Mouse (Mus musculus) lung, embryonic 14.5 days (tissue): Measurements from ENCODE around the gene Olfr486. TPM values are rescaled to one million over a fixed set of nuclear protein-coding genes. Genes with fewer than 3 reads are reported as not detected.
"Not testable (repeated sequence)": the region's sequence is repeated elsewhere in the genome, so short reads cannot be mapped to it uniquely, and the experiment has no call there.

Source experiments
- ATAC-seq: fragments of 200-750 bp; cut with Nextera tagmentation; 2 replicates; pipeline ENCODE4 v1.8.0; 2017; ENCODE audit warnings: mild to moderate bottlenecking, moderate TSS enrichment, moderate library complexity; ENCODE audit not compliant: insufficient read depth
- DNase-seq: peaks from one replicate; pipeline ENCODE4 v3.0.0-alpha.2; 2015
- H3K27ac ChIP-seq: fragments of 300-500 bp; sonication (generic); 2 replicates; pipeline ENCODE4 v1.5.1; 2014; ENCODE audit warnings: low read depth, mild to moderate bottlenecking, moderate library complexity
- H3K27me3 ChIP-seq: fragments of 300-500 bp; sonication (generic); 2 replicates; pipeline ENCODE4 v1.6.1; 2014; ENCODE audit warnings: low read length, control low read depth; ENCODE audit not compliant: insufficient read depth
- H3K36me3 ChIP-seq: fragments of 300-500 bp; sonication (generic); 2 replicates; pipeline ENCODE4 v1.6.1; 2014; ENCODE audit warnings: control low read depth; ENCODE audit not compliant: insufficient read depth
- H3K4me1 ChIP-seq: fragments of 300-500 bp; sonication (generic); 2 replicates; pipeline ENCODE4 v1.6.1; 2014; ENCODE audit warnings: antibody characterized with exemption, control low read depth; ENCODE audit not compliant: insufficient read depth
- H3K4me2 ChIP-seq: fragments of 300-500 bp; sonication (generic); 2 replicates; pipeline ENCODE4 v1.6.1; 2014; ENCODE audit warnings: mild to moderate bottlenecking
- H3K4me3 ChIP-seq: fragments of 300-500 bp; sonication (generic); 2 replicates; pipeline ENCODE4 v1.5.1; 2014; ENCODE audit warnings: low read depth, low read length
- H3K9ac ChIP-seq: fragments of 300-500 bp; sonication (generic); 2 replicates; pipeline ENCODE4 v1.6.1; 2014
- H3K9me3 ChIP-seq: fragments of 300-500 bp; sonication (generic); 2 replicates; pipeline ENCODE4 v1.6.1; 2016; ENCODE audit warnings: low read depth, low read length, control low read depth
- CTCF ChIP-seq: IDR thresholded peaks from 2 replicates; pipeline ENCODE4 v1.5.1; 2016; ENCODE audit warnings: antibody characterized with exemption, low read depth
- WGBS: fragments of 180-500 bp; shearing (Covaris S2); extraction: QIAGEN DNeasy Blood & Tissue Kit; methylation state at CpG from one replicate; pipeline ENCODE4 v1.1.7; 2014; 5-methylcytosine and 5-hydroxymethylcytosine counted together
- polyA plus RNA-seq: library from polyadenylated mRNA; unstranded; fragments of >200 nt; fragmentation: Nextera tagmentation; extraction: Ambion mirVana; gene quantifications from 2 replicates; pipeline ENCODE4 v1.2.1, GENCODE M21; 2014

Gene Olfr486
- polyA plus RNA-seq = not detected in 2 replicates

- H3K4me2 ChIP-seq, H3K9ac ChIP-seq, H3K9me3 ChIP-seq, H3K4me1 ChIP-seq, H3K4me3 ChIP-seq, H3K36me3 ChIP-seq, DNase-seq, ATAC-seq, H3K27me3 ChIP-seq, H3K27ac ChIP-seq: not testable (repeated sequence)
- 90% methylated on average over 1 of the region's 1 CpGs for WGBS
Observed at GRCm38 (mm10) chr7:108172642-108173041, at the start of gene Olfr486. TSS of gene Olfr486 (minus strand) at chr7:108172742.

GRCm38 (mm10) chr7:108214536-108214935 lies 42.0 kb upstream of the Olfr486 start, which contains the start of gene Olfr487:
TSS of gene Olfr487 (minus strand) at chr7:108214636.
- not testable (repeated sequence) for DNase-seq, H3K27me3 ChIP-seq, H3K4me3 ChIP-seq, H3K4me1 ChIP-seq, H3K36me3 ChIP-seq, H3K4me2 ChIP-seq, H3K9ac ChIP-seq, H3K9me3 ChIP-seq, ATAC-seq, H3K27ac ChIP-seq

GRCm38 (mm10) chr7:108196938-108197337 lies 24.4 kb upstream of the Olfr486 start:
- no peaks in the 10 kb centered on the region for H3K9me3 ChIP-seq
- no peaks in the 10 kb centered on the region for H3K27me3 ChIP-seq
- ATAC-seq (no peak), DNase-seq (no peak)
- TF ChIP-seq CTCF = no peak
- H3K4me1 ChIP-seq = no peaks in the 10 kb centered on the region
- no peak overlapping the region for H3K4me3 ChIP-seq
- 76% methylated on average over 6 of the region's 6 CpGs for WGBS
- H3K27ac ChIP-seq = no peak overlapping the region
- H3K36me3 ChIP-seq = no peaks in the 10 kb centered on the region
- H3K9ac ChIP-seq = no peak overlapping the region
- no peak overlapping the region for H3K4me2 ChIP-seq

DNA sequence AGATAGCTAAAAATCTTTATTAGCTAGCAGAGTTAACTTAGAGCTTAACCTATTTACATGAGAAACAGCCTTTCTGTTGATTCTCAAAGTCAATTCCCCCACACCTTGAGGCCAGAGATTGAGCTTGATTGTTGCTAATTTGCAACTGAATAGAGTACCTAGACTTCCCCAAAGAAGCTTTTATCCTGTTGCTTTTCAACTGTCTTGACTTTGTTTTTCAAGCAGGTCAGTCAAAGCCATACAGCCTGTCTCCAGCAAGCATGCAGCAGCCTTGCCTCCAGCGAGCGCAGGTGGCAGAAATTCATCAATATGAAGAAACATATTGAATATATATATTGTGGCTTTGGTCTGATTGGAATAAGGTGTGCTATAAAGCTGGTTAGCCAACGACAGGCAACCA lies 23.8 kb upstream of the Olfr486 start:
- ATAC-seq, H3K9ac ChIP-seq, DNase-seq, H3K4me2 ChIP-seq, H3K36me3 ChIP-seq, H3K4me3 ChIP-seq, H3K27me3 ChIP-seq, H3K4me1 ChIP-seq, H3K9me3 ChIP-seq, H3K27ac ChIP-seq: not testable (repeated sequence)
- WGBS = 64% methylated on average over 3 of the region's 3 CpGs

DNA sequence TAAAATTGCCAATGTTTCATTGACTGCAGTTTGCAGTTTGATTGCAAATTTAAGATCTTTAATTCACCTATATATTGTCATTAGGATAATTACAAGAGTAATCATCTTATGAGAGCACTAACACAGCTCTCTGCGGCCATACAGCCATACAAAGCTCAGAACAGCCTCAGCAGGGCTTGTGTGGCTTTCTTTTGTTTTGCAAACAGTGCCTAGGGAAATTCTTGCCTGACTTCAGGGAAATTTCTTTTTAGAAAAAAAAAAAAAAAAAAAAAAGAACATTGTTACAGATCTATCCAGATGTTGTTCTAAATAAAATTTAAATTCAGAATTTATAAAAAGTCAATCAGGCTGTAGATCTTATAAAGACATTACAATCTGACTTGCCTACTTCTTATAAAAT lies 20.2 kb upstream of the Olfr486 start:
- not testable (repeated sequence) for H3K36me3 ChIP-seq, DNase-seq, H3K27me3 ChIP-seq, H3K4me1 ChIP-seq, H3K9me3 ChIP-seq, H3K9ac ChIP-seq, H3K4me3 ChIP-seq, H3K27ac ChIP-seq, H3K4me2 ChIP-seq, ATAC-seq
- WGBS = 61% methylated on average over 1 of the region's 1 CpGs

- H3K36me3 ChIP-seq, H3K27ac ChIP-seq, H3K9me3 ChIP-seq, H3K4me3 ChIP-seq, H3K4me2 ChIP-seq, H3K9ac ChIP-seq, ATAC-seq, H3K4me1 ChIP-seq, DNase-seq, H3K27me3 ChIP-seq: not testable (repeated sequence)
- 64% methylated on average over 2 of the region's 2 CpGs for WGBS
Observed at GRCm38 (mm10) chr7:108191196-108191595, 18.7 kb upstream of the Olfr486 start.

DNA sequence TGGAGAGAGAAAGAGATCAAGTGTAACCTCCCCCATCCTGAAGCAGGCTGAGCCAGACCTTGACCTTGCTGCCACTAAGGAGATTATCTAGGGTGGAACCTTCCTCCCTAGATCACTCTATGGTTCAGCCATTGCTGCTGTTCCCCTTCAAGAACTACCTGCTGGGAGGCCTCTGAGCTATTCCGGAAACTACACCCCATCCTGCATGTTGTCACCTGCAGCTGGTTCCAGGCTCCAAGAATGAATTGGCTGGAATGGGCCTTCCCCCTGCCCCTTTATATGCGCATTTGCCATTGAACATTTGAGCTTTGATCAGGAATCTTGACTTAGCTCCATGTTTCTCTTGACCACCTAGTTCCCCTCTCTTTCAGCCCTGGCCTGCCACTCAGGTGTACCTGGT lies 12.7 kb upstream of the Olfr486 start:
- H3K4me2 ChIP-seq, H3K36me3 ChIP-seq, H3K27me3 ChIP-seq, H3K9me3 ChIP-seq, ATAC-seq, H3K4me3 ChIP-seq, H3K9ac ChIP-seq, H3K27ac ChIP-seq, H3K4me1 ChIP-seq, DNase-seq: not testable (repeated sequence)
- 91% methylated on average over 2 of the region's 2 CpGs for WGBS

DNA sequence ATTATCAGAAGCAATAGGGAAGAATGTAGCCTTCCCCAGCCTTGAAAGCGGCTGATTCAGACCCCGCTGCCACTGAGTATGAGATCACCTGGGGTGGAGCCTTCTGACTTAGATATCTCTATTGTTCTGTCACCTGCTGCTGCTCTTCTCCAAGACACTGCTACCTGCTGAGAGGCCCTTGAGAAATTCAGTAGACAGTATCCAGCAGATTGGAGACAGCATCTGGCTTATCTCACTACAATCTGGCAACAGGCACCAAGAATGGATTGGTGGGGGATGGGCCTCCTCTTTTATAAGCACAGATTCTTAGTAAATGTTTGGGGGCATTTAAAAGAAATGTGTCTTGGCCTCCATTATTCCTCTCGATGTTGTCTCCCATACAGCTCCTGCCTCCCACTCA lies 11.9 kb upstream of the Olfr486 start:
- H3K4me3 ChIP-seq, DNase-seq, H3K4me1 ChIP-seq, H3K27ac ChIP-seq, H3K4me2 ChIP-seq, H3K27me3 ChIP-seq, H3K9me3 ChIP-seq, ATAC-seq, H3K9ac ChIP-seq, H3K36me3 ChIP-seq: not testable (repeated sequence)
- whole genome bisulfite sequencing = 64% methylated on average over 3 of the region's 3 CpGs
